Mouse (Mus musculus): Measurements from ENCODE around the gene Pkp1. TPM values are rescaled to one million over a fixed set of nuclear protein-coding genes. Genes with fewer than 3 reads are reported as not detected.

The Pkp1 gene
- polyA plus RNA-seq, 1 experiment from 2014 or later: 1.1 TPM

DNA sequence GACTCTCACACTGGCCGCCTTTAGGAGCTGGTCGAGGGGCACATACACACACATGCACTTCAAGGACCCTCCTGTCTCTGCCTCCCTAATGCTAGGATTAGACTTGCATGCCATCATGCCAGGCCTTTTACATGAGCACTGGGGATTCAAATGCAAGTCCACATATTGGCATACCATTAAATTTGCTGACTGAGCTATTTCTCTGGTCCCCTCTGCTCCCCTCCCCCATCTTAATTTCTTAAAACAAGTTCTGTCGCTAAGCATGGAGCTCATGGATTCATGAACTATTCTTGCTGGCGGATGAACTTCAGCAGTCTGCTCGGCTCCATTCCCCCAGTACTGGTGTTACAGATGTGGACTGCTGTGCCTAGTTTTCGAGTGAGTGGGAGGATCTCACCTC lies 26.2 kb downstream of the Pkp1 start:
- WGBS: 77% methylated on average over 6 of the region's 6 CpGs
- Histone ChIP-seq H3K9ac (ENCODE audit: low read length) (no peak overlapping the region), H3K36me3 (ENCODE audit: control insufficient read depth, insufficient read depth) (no peaks in the 10 kb centered on the region), H3K4me2 (ENCODE audit: low read depth, low read length) (no peak overlapping the region), H3K9me3 (replicated peaks; ENCODE audit: control insufficient read depth, low read length) (no peaks in the 10 kb centered on the region), H3K4me3 (ENCODE audit: low read length) (no peak overlapping the region), H3K4me1 (ENCODE audit: control insufficient read depth, insufficient read depth, low read length) (no peaks in the 10 kb centered on the region), H3K27ac (ENCODE audit: low read length) (no peak overlapping the region), H3K27me3 (ENCODE audit: control insufficient read depth, insufficient read depth, low read length) (0 out of 2 replicates have a peak, but pooled peaks cover 7% of the 10 kb centered on the region)
- no peak for ATAC-seq (replicated peaks; ENCODE audit: extremely low read depth, insufficient read depth, low FRiP score)

DNA sequence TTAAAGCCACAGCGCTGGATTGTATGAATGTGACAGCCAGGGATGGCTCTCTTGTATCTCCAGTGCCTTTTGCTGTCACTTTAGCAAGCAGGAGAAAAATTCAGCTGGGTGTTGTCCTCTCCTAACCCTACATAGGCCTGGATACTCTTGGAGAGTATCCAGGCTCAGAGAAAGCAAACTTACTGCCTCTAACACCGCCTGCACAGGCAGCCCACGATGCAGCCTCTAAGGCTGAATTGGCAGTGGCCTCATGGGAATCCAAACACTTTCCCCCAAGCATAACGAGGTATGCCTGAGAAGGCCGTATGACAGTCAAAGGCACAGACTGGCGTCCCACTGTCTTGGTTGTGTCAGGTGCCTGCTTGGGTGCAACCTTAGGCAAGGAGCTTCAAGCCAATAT lies 26.8 kb downstream of the Pkp1 start:
- Histone ChIP-seq H3K27me3 (ENCODE audit: control insufficient read depth, insufficient read depth, low read length) (0 out of 2 replicates have a peak, but pooled peaks cover 6% of the 10 kb centered on the region), H3K9ac (ENCODE audit: low read length) (no peak overlapping the region), H3K36me3 (ENCODE audit: control insufficient read depth, insufficient read depth) (no peaks in the 10 kb centered on the region), H3K4me1 (ENCODE audit: control insufficient read depth, insufficient read depth, low read length) (no peaks in the 10 kb centered on the region), H3K4me3 (ENCODE audit: low read length) (no peak overlapping the region), H3K4me2 (ENCODE audit: low read depth, low read length) (no peak overlapping the region), H3K9me3 (replicated peaks; ENCODE audit: control insufficient read depth, low read length) (no peaks in the 10 kb centered on the region), H3K27ac (ENCODE audit: low read length) (no peak overlapping the region)
- no peak for ATAC-seq (replicated peaks; ENCODE audit: extremely low read depth, insufficient read depth, low FRiP score)
- WGBS: 59% methylated on average over 6 of the region's 6 CpGs

DNA sequence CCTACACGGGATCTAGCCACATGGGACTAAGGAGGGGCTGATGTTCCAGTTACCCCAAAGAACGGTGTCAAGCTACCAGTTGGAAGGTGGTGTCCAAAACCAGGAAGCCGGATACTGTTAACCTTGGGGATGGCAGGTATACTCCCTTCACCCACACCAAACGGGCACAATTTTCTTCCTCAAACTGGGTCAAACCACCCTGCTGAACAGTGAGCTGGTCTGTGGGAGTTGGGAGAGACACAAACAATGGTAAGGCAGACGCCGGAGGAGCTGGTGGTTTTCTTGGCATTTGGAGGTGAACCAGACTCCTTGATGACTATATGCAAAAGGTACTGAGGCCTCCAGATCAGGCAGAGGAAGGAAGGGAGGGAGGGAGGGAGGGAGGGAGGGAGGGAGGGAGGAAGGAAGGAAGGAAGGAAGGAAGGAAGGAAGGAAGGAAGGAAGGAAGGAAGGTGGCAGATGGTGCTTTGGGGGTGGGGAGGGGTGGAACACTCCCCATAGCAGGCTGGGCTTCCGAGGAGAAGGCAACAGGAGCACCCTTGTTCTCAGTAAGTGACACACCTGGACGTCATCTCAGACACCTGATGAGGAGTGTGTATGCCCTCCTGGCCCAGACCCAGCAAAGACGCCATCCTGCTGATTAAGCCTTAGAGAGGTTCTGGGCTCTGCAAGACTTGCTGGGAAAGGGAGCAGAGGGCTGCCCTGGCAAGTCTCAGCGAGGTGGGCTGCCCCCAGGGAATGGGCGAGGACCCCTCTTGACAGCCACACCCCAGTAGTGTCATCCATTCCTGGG lies 27.4 kb downstream of the Pkp1 start:
- H3K9ac ChIP-seq (ENCODE audit: low read length): no peak overlapping the region
- H3K27me3 ChIP-seq (ENCODE audit: control insufficient read depth, insufficient read depth, low read length): 0 out of 2 replicates have a peak, but pooled peaks cover 6% of the 10 kb centered on the region
- 67% methylated on average over 11 of the region's 11 CpGs for WGBS
- H3K4me2 ChIP-seq (ENCODE audit: low read depth, low read length): no peak overlapping the region
- no peak overlapping the region for H3K4me3 ChIP-seq (ENCODE audit: low read length)
- no peak overlapping the region for H3K27ac ChIP-seq (ENCODE audit: low read length)
- H3K4me1 ChIP-seq (ENCODE audit: control insufficient read depth, insufficient read depth, low read length): no peaks in the 10 kb centered on the region
- H3K36me3 ChIP-seq (ENCODE audit: control insufficient read depth, insufficient read depth): no peaks in the 10 kb centered on the region
- ATAC-seq (replicated peaks; ENCODE audit: extremely low read depth, insufficient read depth, low FRiP score): no peak
- H3K9me3 ChIP-seq (replicated peaks; ENCODE audit: control insufficient read depth, low read length): no peaks in the 10 kb centered on the region

DNA sequence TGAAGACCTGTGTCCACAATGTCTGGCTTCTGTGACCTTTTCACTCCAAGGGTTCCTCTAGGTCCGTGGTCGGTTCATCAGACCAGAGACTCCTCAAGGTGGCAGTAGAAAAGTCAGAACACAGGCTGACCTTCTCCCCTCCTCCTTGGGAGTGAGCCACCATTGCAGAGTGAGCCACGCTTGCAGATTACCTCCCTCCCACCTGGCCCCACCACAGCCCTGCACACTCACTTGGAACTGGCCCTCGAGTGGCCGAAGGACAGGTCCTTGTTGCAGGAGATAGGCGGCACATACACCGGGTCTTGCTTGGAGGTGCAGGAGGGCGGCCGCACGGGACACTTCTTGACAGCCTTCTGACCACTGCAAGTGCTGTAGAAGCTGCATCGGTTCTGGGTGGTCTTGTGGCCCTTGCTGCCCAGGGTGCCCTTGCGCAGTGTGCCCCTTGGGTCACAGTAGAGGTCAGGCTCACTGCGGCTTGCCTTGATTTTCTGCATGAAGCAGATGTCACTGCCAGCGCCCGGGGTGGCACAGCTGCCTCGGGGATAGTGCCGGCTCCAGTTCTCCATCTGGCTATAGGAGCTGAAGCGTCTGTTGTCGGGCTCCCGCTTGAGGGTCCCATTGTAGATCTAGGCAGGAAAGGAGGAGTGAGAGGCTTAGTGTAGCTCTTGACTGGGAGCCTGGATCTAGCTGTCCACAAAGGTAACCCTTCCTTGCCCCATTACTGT lies 29.4 kb downstream of the Pkp1 start:
- Histone ChIP-seq H3K4me2 (ENCODE audit: low read depth, low read length) (no peak overlapping the region), H3K36me3 (ENCODE audit: control insufficient read depth, insufficient read depth) (no peaks in the 10 kb centered on the region), H3K27me3 (ENCODE audit: control insufficient read depth, insufficient read depth, low read length) (0 out of 2 replicates have a peak, but pooled peaks cover 6% of the 10 kb centered on the region), H3K4me1 (ENCODE audit: control insufficient read depth, insufficient read depth, low read length) (no peaks in the 10 kb centered on the region), H3K4me3 (ENCODE audit: low read length) (no peak overlapping the region), H3K9ac (ENCODE audit: low read length) (no peak overlapping the region), H3K9me3 (replicated peaks; ENCODE audit: control insufficient read depth, low read length) (no peaks in the 10 kb centered on the region), H3K27ac (ENCODE audit: low read length) (no peak overlapping the region)
- 69% methylated on average over 20 of the region's 20 CpGs for WGBS
- no peak for ATAC-seq (replicated peaks; ENCODE audit: extremely low read depth, insufficient read depth, low FRiP score)

DNA sequence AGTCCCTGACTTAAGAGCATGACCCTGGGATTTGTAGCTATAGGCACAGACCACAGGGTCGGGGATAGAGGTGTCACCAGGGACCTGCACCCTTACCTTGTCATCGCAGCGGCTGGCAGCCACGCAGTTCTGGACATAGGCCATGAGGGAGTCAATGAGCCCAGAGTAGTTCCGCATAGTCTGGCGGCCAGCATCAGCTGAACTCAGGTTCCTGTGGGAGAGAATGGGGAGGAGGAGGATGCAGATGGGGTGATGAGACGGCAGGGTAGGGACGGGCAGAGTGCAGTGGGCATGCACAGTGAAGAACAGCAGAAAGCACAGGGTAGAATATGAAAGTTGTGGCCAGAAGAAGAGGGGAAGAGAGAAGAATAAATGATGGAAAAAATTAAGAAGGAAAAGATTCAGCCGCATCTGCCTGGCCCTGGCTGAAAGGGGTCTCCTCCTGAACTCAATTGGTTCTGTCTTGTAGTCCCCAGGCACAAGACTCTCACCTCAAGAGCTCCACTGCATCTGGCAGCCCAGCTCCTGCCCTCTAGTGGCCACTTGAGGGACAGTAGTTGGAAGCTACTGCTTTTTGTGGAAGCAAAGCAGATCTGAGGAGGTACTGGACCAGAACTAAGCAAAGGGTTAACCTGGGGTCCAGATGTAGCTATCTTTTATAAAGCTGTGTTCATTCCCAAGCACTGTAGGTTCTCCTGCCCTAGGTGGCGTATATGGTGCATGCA lies 36.5 kb downstream of the Pkp1 start:
- no peak overlapping the region for H3K27ac ChIP-seq (ENCODE audit: low read length)
- no peaks in the 10 kb centered on the region for H3K9me3 ChIP-seq (replicated peaks; ENCODE audit: control insufficient read depth, low read length)
- no peak overlapping the region for H3K9ac ChIP-seq (ENCODE audit: low read length)
- H3K36me3 ChIP-seq (ENCODE audit: control insufficient read depth, insufficient read depth): no peaks in the 10 kb centered on the region
- WGBS: 64% methylated on average over 10 of the region's 10 CpGs
- no peaks in the 10 kb centered on the region for H3K4me1 ChIP-seq (ENCODE audit: control insufficient read depth, insufficient read depth, low read length)
- no peak overlapping the region for H3K4me3 ChIP-seq (ENCODE audit: low read length)
- H3K27me3 ChIP-seq (ENCODE audit: control insufficient read depth, insufficient read depth, low read length): peaks cover 3% of the 10 kb centered on the region
- ATAC-seq (replicated peaks; ENCODE audit: extremely low read depth, insufficient read depth, low FRiP score): peak; percentile 41; the same call in 1 of the 2 replicates
- no peak overlapping the region for H3K4me2 ChIP-seq (ENCODE audit: low read depth, low read length)

DNA sequence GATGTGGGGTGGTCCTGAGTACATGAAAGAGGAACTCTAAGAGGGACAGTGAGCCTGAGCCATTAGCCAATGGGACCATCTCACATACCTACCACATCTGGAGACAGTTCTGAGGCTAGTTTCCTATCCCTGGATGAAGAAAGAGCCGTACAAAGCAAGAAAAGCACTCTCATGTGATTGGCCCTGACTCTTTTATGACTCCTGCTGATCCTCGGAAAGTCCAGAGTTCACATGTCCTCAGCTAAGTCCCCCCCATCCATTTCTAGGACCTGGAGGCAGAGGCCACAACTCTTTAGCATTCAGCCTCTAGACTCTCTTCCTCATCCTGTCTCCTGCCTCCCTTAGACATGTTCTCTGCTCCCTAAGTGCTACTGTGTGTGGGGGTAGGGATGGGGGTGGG lies 41.8 kb downstream of the Pkp1 start:
- H3K27me3 ChIP-seq (ENCODE audit: control insufficient read depth, insufficient read depth, low read length): peaks cover 3% of the 10 kb centered on the region
- no peak overlapping the region for H3K4me2 ChIP-seq (ENCODE audit: low read depth, low read length)
- H3K36me3 ChIP-seq (ENCODE audit: control insufficient read depth, insufficient read depth): no peaks in the 10 kb centered on the region
- no peak overlapping the region for H3K9ac ChIP-seq (ENCODE audit: low read length)
- no peak overlapping the region for H3K27ac ChIP-seq (ENCODE audit: low read length)
- H3K4me3 ChIP-seq (ENCODE audit: low read length): no peak overlapping the region
- 66% methylated on average over 2 of the region's 2 CpGs for WGBS
- H3K9me3 ChIP-seq (replicated peaks; ENCODE audit: control insufficient read depth, low read length): no peaks in the 10 kb centered on the region
- no peaks in the 10 kb centered on the region for H3K4me1 ChIP-seq (ENCODE audit: control insufficient read depth, insufficient read depth, low read length)
- ATAC-seq (replicated peaks; ENCODE audit: extremely low read depth, insufficient read depth, low FRiP score): no peak

DNA sequence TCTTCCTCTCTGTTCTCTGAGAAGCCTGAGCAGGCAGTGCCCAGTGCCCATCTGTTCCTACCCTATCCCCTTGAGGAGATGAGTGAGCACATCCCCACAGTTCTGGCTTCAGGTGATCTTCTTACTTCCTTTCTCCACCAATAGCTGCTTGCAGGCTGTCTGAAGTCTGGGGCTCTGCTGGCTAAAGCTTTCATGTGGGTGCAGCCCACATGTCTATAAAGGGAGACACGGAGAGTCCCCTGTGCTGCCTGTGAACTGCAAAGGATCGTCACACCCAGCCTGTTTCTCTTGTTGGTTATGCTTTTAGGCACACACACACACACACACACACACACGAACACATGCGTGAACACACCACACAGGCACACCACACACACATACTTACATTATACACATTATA lies 46.0 kb downstream of the Pkp1 start:
- no peaks in the 10 kb centered on the region for H3K36me3 ChIP-seq (ENCODE audit: control insufficient read depth, insufficient read depth)
- H3K4me3 ChIP-seq (ENCODE audit: low read length): no peak overlapping the region
- no peak overlapping the region for H3K27ac ChIP-seq (ENCODE audit: low read length)
- no peak for ATAC-seq (replicated peaks; ENCODE audit: extremely low read depth, insufficient read depth, low FRiP score)
- H3K4me1 ChIP-seq (ENCODE audit: control insufficient read depth, insufficient read depth, low read length): no peaks in the 10 kb centered on the region
- 75% methylated on average over 4 of the region's 4 CpGs for WGBS
- no peaks in the 10 kb centered on the region; the same call in 1 of the 2 replicates for H3K27me3 ChIP-seq (ENCODE audit: control insufficient read depth, insufficient read depth, low read length)
- no peak overlapping the region for H3K9ac ChIP-seq (ENCODE audit: low read length)
- H3K4me2 ChIP-seq (ENCODE audit: low read depth, low read length): no peak overlapping the region
- no peaks in the 10 kb centered on the region for H3K9me3 ChIP-seq (replicated peaks; ENCODE audit: control insufficient read depth, low read length)

DNA sequence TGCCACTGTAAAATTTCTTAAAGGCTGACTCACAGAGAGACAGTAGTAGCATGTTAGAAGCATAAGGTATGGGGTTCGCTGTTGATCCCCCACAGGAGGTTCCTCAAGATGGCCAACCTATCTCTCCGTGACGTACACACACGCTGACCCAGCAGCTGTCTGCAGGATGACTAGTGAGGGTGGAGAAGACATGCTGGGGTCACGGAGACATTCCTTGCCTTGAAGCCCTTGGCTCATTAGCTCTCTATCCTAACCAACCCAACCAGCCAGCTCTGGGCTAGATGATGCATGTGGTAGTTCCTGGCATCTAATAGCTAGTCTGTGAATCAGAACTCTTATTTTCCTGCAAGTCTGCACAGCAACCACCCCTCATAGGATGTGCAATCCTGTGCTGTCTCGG lies 50.4 kb downstream of the Pkp1 start:
- H3K27ac ChIP-seq (ENCODE audit: low read length): no peak overlapping the region
- ATAC-seq (replicated peaks; ENCODE audit: extremely low read depth, insufficient read depth, low FRiP score): no peak
- no peak overlapping the region for H3K4me2 ChIP-seq (ENCODE audit: low read depth, low read length)
- no peaks in the 10 kb centered on the region for H3K4me1 ChIP-seq (ENCODE audit: control insufficient read depth, insufficient read depth, low read length)
- H3K4me3 ChIP-seq (ENCODE audit: low read length): no peak overlapping the region
- H3K36me3 ChIP-seq (ENCODE audit: control insufficient read depth, insufficient read depth): no peaks in the 10 kb centered on the region
- WGBS: 86% methylated on average over 6 of the region's 6 CpGs
- H3K9ac ChIP-seq (ENCODE audit: low read length): no peak overlapping the region
- H3K27me3 ChIP-seq (ENCODE audit: control insufficient read depth, insufficient read depth, low read length): peaks cover 9% of the 10 kb centered on the region
- no peaks in the 10 kb centered on the region for H3K9me3 ChIP-seq (replicated peaks; ENCODE audit: control insufficient read depth, low read length)

All from heart, embryonic 16.5 days (tissue).